Mouse (Mus musculus): ENCODE data around the gene Apaf1. TPM values are rescaled to one million over a fixed set of nuclear protein-coding genes. Genes with fewer than 3 reads are reported as not detected.

The Apaf1 gene
- polyA plus RNA-seq (2017; shearing (Covaris generic)), result 26.8 TPM

GRCm38 (mm10) chr10:91082550-91083392 is at the start of gene Apaf1, which contains the start of gene Ikbip:
TSS of gene Apaf1 (minus strand) at chr10:91082770.
TSS of gene Ikbip (plus strand) at chr10:91082940.

GRCm38 (mm10) chr10:91123828-91124822 is 41.6 kb upstream of the Apaf1 start, which contains the start of gene Slc25a3:
TSS of gene Slc25a3 (minus strand) at chr10:91124059.

Other genes with a start within 250 kb of the Apaf1 start
- gene Ikbip, start 170 bp upstream of the Apaf1 start, polyA plus RNA-seq (2017; shearing (Covaris generic)), result 0.61 TPM
- gene Slc25a3, start 41.3 kb upstream of the Apaf1 start, polyA plus RNA-seq (2017; shearing (Covaris generic)), result 676 TPM
- 143 TPM for gene Tmpo, start 98.5 kb upstream of the Apaf1 start, polyA plus RNA-seq (2017; shearing (Covaris generic))